28 mouse cellular contexts compared by ENCODE assay signal in genomic region chr14:110043211-110043610, GRCm38 (mm10).
"Had no signal": no experiment of that assay in that cellular context is flagged by ENCODE, and none has a peak within 500 bp of the region (broad histone marks: within the 10 kb centered on the region; RNA-seq: fewer than 3 reads in every experiment).

No protein-coding gene starts in this region.

- H3K36me3 ChIP-seq: embryonic facial prominence, embryonic 10.5 days; embryonic facial prominence, embryonic 12.5 days; embryonic facial prominence, embryonic 13.5 days; embryonic facial prominence, embryonic 15.5 days; forebrain, embryonic 10.5 days; forebrain, embryonic 12.5 days; forebrain, embryonic 15.5 days; heart, embryonic 10.5 days had no signal

- ATAC-seq: forebrain, embryonic 13.5 days; forebrain, embryonic 14.5 days; forebrain, embryonic 15.5 days; forebrain, embryonic 16.5 days; forebrain, postnatal 0 days had no signal

- H3K9me3 ChIP-seq: embryonic facial prominence, embryonic 10.5 days; embryonic facial prominence, embryonic 12.5 days; embryonic facial prominence, embryonic 13.5 days; embryonic facial prominence, embryonic 15.5 days; forebrain, embryonic 10.5 days; forebrain, embryonic 12.5 days; forebrain, embryonic 13.5 days; forebrain, embryonic 15.5 days; heart, embryonic 10.5 days had no signal

- H3K27me3 ChIP-seq: embryonic facial prominence, embryonic 12.5 days; embryonic facial prominence, embryonic 13.5 days; embryonic facial prominence, embryonic 15.5 days; forebrain, embryonic 12.5 days; forebrain, embryonic 13.5 days; forebrain, embryonic 15.5 days had no signal

- H3K9ac ChIP-seq: embryonic facial prominence, embryonic 12.5 days; embryonic facial prominence, embryonic 13.5 days; embryonic facial prominence, embryonic 15.5 days; forebrain, embryonic 12.5 days; forebrain, embryonic 13.5 days; forebrain, embryonic 15.5 days; forebrain, postnatal 0 days had no signal

- H3K4me2 ChIP-seq: embryonic facial prominence, embryonic 12.5 days; embryonic facial prominence, embryonic 13.5 days; embryonic facial prominence, embryonic 15.5 days; forebrain, embryonic 12.5 days; forebrain, embryonic 13.5 days; forebrain, embryonic 15.5 days had no signal

- H3K4me1 ChIP-seq: embryonic facial prominence, embryonic 10.5 days; embryonic facial prominence, embryonic 12.5 days; embryonic facial prominence, embryonic 13.5 days; embryonic facial prominence, embryonic 15.5 days; forebrain, embryonic 10.5 days; forebrain, embryonic 12.5 days; forebrain, embryonic 13.5 days; forebrain, embryonic 15.5 days; heart, embryonic 10.5 days had no signal

- DNase-seq: cerebellum, adult 8-10 months; cerebellum, adult 9-10 months; cerebellum, adult 9-11 months; cerebellum, postnatal 10 days; cerebellum, postnatal 14 days; cerebellum, postnatal 25 days; cerebellum, postnatal 36 days; embryo, embryonic 11 days; forebrain, postnatal 0 days; gastrocnemius, adult 2 months; gastrocnemius, postnatal 10 days; gastrocnemius, postnatal 14 days; gastrocnemius, postnatal 25 days; gastrocnemius, postnatal 36 days; heart, adult 18-20 months; heart, adult 2 months had no signal

- H3K27ac ChIP-seq: embryonic facial prominence, embryonic 10.5 days; embryonic facial prominence, embryonic 12.5 days; embryonic facial prominence, embryonic 13.5 days; embryonic facial prominence, embryonic 15.5 days; forebrain, embryonic 10.5 days; forebrain, embryonic 12.5 days; forebrain, embryonic 13.5 days; forebrain, embryonic 15.5 days; gastrocnemius, adult 2 months; heart, adult 2 months; heart, embryonic 10.5 days had no signal

- H3K4me3 ChIP-seq: embryonic facial prominence, embryonic 10.5 days; embryonic facial prominence, embryonic 12.5 days; embryonic facial prominence, embryonic 13.5 days; embryonic facial prominence, embryonic 15.5 days; erythroblast, embryonic 14.5 days; forebrain, embryonic 10.5 days; forebrain, embryonic 12.5 days; forebrain, embryonic 13.5 days; forebrain, embryonic 15.5 days; gastrocnemius, adult 2 months; heart, adult 2 months; heart, embryonic 10.5 days had no signal
